Mouse (Mus musculus): ENCODE data around the gene Hpgds. TPM values are rescaled to one million over a fixed set of nuclear protein-coding genes. Genes with fewer than 3 reads are reported as not detected.
A peak's percentile ranks its signal among the peaks of the same experiment; 100 is the strongest.

The Hpgds gene
- polyA plus RNA-seq, 1 experiment from 2014 or later, result 4.3 TPM

DNA sequence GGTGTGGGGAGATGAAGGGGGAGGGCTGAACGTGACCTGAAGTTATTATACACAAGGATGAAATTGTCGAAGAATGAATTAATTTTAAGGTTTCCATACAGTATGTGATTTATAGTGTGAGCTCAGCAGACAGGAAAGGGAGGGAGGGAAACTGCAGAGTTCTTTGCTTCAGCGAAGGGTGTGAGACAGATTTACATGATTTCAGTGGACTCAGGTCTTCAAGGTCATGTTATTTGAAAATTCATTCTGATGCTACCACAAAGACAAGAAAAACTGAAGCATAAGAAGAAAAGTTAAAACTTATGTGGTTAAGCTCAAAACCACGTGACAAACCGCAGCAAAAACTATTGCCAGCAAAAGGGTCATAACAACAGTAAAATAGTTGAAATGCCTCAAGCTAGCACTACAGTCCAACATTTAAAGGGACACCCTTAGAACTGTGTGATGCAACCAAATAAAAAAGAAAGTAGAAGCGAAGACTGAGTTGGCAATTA is 3.9 kb downstream of the Hpgds start:
- no peak; the same call in 1 of the 2 replicates for ATAC-seq (ENCODE audit: low read depth)
- 59% methylated on average over 6 of the region's 6 CpGs for WGBS
- no peak overlapping the region for H3K4me2 ChIP-seq (ENCODE audit: low read depth, low read length)
- H3K27me3 ChIP-seq (ENCODE audit: control insufficient read depth, insufficient read depth, low read length), result no peaks in the 10 kb centered on the region
- 0 out of 2 replicates have a peak, but pooled peaks cover 2% of the 10 kb centered on the region for H3K4me1 ChIP-seq (ENCODE audit: control insufficient read depth, insufficient read depth, low read length)
- H3K4me3 ChIP-seq (ENCODE audit: low read depth, low read length), result no peak overlapping the region
- H3K36me3 ChIP-seq (ENCODE audit: control insufficient read depth, insufficient read depth, low read length), result no peaks in the 10 kb centered on the region
- H3K9ac ChIP-seq (replicated peaks; ENCODE audit: low read depth, low read length), result no peak overlapping the region
- no peak overlapping the region for H3K27ac ChIP-seq (ENCODE audit: low read depth, low read length)
- H3K9me3 ChIP-seq (ENCODE audit: control insufficient read depth, low read length), result no peaks in the 10 kb centered on the region

DNA sequence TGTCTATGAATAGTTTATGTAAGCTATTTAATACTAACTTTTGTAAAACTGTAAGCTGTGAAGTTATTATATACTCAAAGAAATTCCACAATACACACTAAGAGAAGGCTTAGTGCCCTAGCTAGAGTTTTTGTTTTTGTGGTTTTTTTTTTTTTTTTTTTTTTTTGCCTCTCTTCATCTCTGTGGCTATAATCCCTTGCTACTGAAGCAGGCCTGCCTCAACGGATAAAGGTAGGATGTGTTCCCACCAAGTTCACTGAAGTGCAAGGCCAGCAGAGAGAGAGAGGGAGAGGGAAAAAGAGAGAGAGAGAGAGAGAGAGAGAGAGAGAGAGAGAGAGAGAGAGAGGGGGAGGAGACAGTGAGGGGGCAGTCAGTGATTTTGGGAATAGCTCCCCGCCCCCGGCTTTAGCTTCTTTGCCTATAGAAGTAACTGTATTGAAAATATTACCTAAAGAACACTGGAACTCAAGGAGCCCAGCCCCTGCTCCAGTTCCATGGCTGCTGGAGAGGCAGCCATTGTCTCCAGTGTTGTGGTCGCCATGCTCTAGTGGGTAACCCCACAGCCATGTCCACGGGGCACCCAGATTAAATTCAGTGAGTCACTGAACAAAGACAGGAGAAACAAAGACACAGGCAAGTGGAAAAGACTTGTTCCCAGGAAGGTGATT is 4.5 kb downstream of the Hpgds start:
- Histone ChIP-seq H3K9me3 (ENCODE audit: control insufficient read depth, low read length) (no peaks in the 10 kb centered on the region), H3K4me3 (ENCODE audit: low read depth, low read length) (no peak overlapping the region), H3K4me1 (ENCODE audit: control insufficient read depth, insufficient read depth, low read length) (0 out of 2 replicates have a peak, but pooled peaks cover 2% of the 10 kb centered on the region), H3K9ac (replicated peaks; ENCODE audit: low read depth, low read length) (no peak overlapping the region), H3K27me3 (ENCODE audit: control insufficient read depth, insufficient read depth, low read length) (no peaks in the 10 kb centered on the region), H3K36me3 (ENCODE audit: control insufficient read depth, insufficient read depth, low read length) (no peaks in the 10 kb centered on the region), H3K27ac (ENCODE audit: low read depth, low read length) (no peak overlapping the region), H3K4me2 (ENCODE audit: low read depth, low read length) (no peak overlapping the region)
- WGBS, result 48% methylated on average over 5 of the region's 5 CpGs
- ATAC-seq (ENCODE audit: low read depth), result no peak; the same call in 1 of the 2 replicates

DNA sequence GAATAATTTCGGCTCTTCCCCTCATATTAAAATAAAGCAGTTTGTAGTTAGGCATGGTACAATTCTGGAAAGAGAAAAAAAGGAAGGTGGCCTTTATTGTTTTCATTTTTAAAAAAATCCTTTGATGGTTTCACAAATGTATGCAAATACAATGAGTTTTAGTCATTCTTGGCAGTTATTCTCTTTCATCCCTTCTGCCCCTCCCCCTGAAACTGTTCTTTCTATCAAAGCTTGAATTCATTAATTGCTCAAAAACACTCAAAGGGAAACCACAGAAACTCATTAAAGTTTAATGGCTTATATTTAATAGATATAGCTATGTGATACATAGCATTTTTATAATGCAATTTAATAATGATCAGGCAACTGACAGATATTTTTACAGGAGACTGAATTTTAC is 6.5 kb downstream of the Hpgds start:
- no peak overlapping the region for H3K4me2 ChIP-seq (ENCODE audit: low read depth, low read length)
- H3K9ac ChIP-seq (replicated peaks; ENCODE audit: low read depth, low read length), result no peak overlapping the region
- no peak for ATAC-seq (ENCODE audit: low read depth)
- H3K9me3 ChIP-seq (ENCODE audit: control insufficient read depth, low read length), result no peaks in the 10 kb centered on the region
- no peaks in the 10 kb centered on the region for H3K4me1 ChIP-seq (ENCODE audit: control insufficient read depth, insufficient read depth, low read length)
- WGBS, result 94% methylated on average over 1 of the region's 1 CpGs
- no peak overlapping the region for H3K4me3 ChIP-seq (ENCODE audit: low read depth, low read length)
- no peaks in the 10 kb centered on the region for H3K36me3 ChIP-seq (ENCODE audit: control insufficient read depth, insufficient read depth, low read length)
- no peak overlapping the region for H3K27ac ChIP-seq (ENCODE audit: low read depth, low read length)
- no peaks in the 10 kb centered on the region for H3K27me3 ChIP-seq (ENCODE audit: control insufficient read depth, insufficient read depth, low read length)

DNA sequence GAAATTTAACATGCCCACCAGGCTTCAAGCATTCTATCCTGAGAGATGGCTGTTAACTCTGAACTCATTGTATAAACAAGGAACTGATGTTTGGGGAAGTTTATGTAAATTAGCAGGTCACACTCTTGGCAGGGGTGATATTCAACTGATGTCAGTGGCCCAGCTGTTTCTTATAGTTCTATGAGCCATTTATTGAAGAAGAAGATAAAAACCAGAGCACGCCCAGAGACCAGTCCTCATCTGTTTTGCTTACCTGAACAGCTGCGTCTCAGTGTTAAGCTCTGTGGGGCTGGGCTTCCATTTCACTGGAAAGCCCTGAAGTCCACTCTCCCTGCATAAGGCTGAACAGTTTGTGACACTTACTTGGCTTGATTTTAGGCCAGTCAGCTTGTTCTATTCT is 6.9 kb downstream of the Hpgds start:
- no peak for ATAC-seq (ENCODE audit: low read depth)
- Histone ChIP-seq H3K4me1 (ENCODE audit: control insufficient read depth, insufficient read depth, low read length) (no peaks in the 10 kb centered on the region), H3K9ac (replicated peaks; ENCODE audit: low read depth, low read length) (no peak overlapping the region), H3K4me3 (ENCODE audit: low read depth, low read length) (no peak overlapping the region), H3K27me3 (ENCODE audit: control insufficient read depth, insufficient read depth, low read length) (no peaks in the 10 kb centered on the region), H3K4me2 (ENCODE audit: low read depth, low read length) (no peak overlapping the region), H3K36me3 (ENCODE audit: control insufficient read depth, insufficient read depth, low read length) (no peaks in the 10 kb centered on the region), H3K9me3 (ENCODE audit: control insufficient read depth, low read length) (no peaks in the 10 kb centered on the region), H3K27ac (ENCODE audit: low read depth, low read length) (no peak overlapping the region)
- WGBS, result 47% methylated on average over 2 of the region's 2 CpGs

- no peak overlapping the region for H3K4me2 ChIP-seq (ENCODE audit: low read depth, low read length)
- peak; percentile 49; the same call in 1 of the 2 replicates for ATAC-seq (ENCODE audit: low read depth)
- H3K27ac ChIP-seq (ENCODE audit: low read depth, low read length), result no peak overlapping the region
- H3K9me3 ChIP-seq (ENCODE audit: control insufficient read depth, low read length), result no peaks in the 10 kb centered on the region
- H3K4me1 ChIP-seq (ENCODE audit: control insufficient read depth, insufficient read depth, low read length), result no peaks in the 10 kb centered on the region
- no peak overlapping the region for H3K9ac ChIP-seq (replicated peaks; ENCODE audit: low read depth, low read length)
- 49% methylated on average over 6 of the region's 6 CpGs for WGBS
- H3K4me3 ChIP-seq (ENCODE audit: low read depth, low read length), result no peak overlapping the region
- no peaks in the 10 kb centered on the region for H3K36me3 ChIP-seq (ENCODE audit: control insufficient read depth, insufficient read depth, low read length)
- H3K27me3 ChIP-seq (ENCODE audit: control insufficient read depth, insufficient read depth, low read length), result no peaks in the 10 kb centered on the region
These were observed 12.3 kb downstream of the Hpgds start for GRCm38 (mm10) chr6:65132376-65132775.

DNA sequence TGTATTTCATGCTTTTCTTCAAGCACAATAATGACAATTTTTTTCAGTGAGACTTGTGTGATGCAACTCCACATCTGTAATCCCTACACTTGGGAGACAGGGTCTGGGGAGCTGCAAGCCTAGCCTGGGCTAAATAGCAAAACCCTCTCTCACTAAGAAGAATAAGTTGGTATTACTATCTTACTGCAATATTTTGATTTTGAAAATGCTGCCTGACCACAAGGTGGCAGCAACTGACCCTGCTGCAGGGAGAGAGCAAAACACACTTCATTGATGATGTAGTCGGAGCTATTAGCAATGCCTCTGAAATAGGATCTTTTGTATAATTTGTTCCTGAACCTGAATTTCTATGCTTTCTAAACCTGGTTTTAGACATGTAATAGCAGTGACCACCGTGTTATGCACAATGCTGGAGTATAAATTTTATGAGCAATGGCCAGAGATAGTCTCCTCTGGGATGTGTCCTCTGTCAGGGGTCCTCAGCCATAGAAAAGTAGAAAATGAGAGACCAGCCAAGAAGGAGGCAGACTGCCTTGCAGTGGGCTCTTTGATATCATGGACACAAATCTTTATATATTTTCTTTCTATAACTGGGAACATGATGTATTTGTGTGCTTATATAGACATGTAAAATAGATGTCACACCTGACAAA is 18.5 kb downstream of the Hpgds start:
- Histone ChIP-seq H3K9me3 (ENCODE audit: control insufficient read depth, low read length) (no peaks in the 10 kb centered on the region), H3K27me3 (ENCODE audit: control insufficient read depth, insufficient read depth, low read length) (no peaks in the 10 kb centered on the region), H3K4me1 (ENCODE audit: control insufficient read depth, insufficient read depth, low read length) (no peaks in the 10 kb centered on the region), H3K9ac (replicated peaks; ENCODE audit: low read depth, low read length) (no peak overlapping the region), H3K36me3 (ENCODE audit: control insufficient read depth, insufficient read depth, low read length) (no peaks in the 10 kb centered on the region), H3K4me2 (ENCODE audit: low read depth, low read length) (no peak overlapping the region), H3K4me3 (ENCODE audit: low read depth, low read length) (no peak overlapping the region), H3K27ac (ENCODE audit: low read depth, low read length) (no peak overlapping the region)
- ATAC-seq (ENCODE audit: low read depth), result peak; percentile 63
- 13% methylated on average over 2 of the region's 2 CpGs for WGBS

DNA sequence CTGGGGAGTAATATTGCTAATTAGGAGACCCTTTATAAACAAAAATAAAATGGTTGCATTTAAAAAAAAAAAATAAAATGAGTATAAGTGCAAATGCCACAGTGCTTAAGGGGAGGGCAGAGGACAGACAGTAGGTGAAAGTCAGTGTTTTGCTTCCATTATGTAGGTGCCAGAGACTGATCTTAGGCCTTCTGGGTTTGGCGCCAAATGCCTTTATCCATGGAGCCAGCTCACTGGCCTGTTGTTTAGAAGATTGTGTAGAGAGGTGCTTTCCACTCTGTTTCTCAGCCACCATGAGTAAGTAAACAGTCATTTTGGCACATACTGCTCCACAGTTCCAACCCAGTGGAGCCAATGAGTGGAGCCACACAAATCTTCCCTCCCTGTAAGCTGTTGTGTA is 27.2 kb downstream of the Hpgds start:
- peaks cover 8% of the 10 kb centered on the region; the same call in 1 of the 2 replicates for H3K36me3 ChIP-seq (ENCODE audit: control insufficient read depth, insufficient read depth, low read length)
- H3K4me2 ChIP-seq (ENCODE audit: low read depth, low read length), result no peak overlapping the region
- no peaks in the 10 kb centered on the region for H3K27me3 ChIP-seq (ENCODE audit: control insufficient read depth, insufficient read depth, low read length)
- H3K9me3 ChIP-seq (ENCODE audit: control insufficient read depth, low read length), result no peaks in the 10 kb centered on the region
- H3K4me3 ChIP-seq (ENCODE audit: low read depth, low read length), result no peak overlapping the region
- H3K9ac ChIP-seq (replicated peaks; ENCODE audit: low read depth, low read length), result no peak overlapping the region
- H3K4me1 ChIP-seq (ENCODE audit: control insufficient read depth, insufficient read depth, low read length), result no peaks in the 10 kb centered on the region
- 100% methylated on average over 1 of the region's 1 CpGs for whole genome bisulfite sequencing
- ATAC-seq (ENCODE audit: low read depth), result peak; percentile 41; the same call in 1 of the 2 replicates
- no peak overlapping the region for H3K27ac ChIP-seq (ENCODE audit: low read depth, low read length)

DNA sequence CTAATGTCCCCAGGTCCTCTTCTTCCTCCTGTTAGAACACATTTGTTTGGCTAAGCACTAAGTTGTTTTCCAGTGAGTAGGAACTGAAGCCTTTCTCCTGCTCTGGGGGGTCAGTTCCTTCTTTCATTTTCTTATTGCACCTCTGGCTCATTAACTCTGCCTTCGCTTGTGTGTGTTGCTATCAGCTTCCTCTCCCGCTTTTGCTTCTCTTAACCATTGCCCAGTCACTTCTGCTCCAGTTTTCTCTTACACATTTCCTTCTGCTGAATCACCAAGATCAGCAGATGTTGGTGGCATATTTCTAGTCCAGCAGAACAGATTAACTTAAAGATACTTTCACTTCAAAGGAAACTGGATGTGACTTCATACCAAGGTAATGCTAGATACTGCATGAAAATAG is 29.8 kb downstream of the Hpgds start:
- H3K9me3 ChIP-seq (ENCODE audit: control insufficient read depth, low read length), result no peaks in the 10 kb centered on the region
- no peak overlapping the region for H3K27ac ChIP-seq (ENCODE audit: low read depth, low read length)
- no peak overlapping the region for H3K4me2 ChIP-seq (ENCODE audit: low read depth, low read length)
- H3K36me3 ChIP-seq (ENCODE audit: control insufficient read depth, insufficient read depth, low read length), result peaks cover 11% of the 10 kb centered on the region; the same call in 1 of the 2 replicates
- WGBS, result 98% methylated on average over 2 of the region's 2 CpGs
- H3K4me3 ChIP-seq (ENCODE audit: low read depth, low read length), result no peak overlapping the region
- ATAC-seq (ENCODE audit: low read depth), result no peak
- no peak overlapping the region for H3K9ac ChIP-seq (replicated peaks; ENCODE audit: low read depth, low read length)
- no peaks in the 10 kb centered on the region for H3K27me3 ChIP-seq (ENCODE audit: control insufficient read depth, insufficient read depth, low read length)
- no peaks in the 10 kb centered on the region for H3K4me1 ChIP-seq (ENCODE audit: control insufficient read depth, insufficient read depth, low read length)

DNA sequence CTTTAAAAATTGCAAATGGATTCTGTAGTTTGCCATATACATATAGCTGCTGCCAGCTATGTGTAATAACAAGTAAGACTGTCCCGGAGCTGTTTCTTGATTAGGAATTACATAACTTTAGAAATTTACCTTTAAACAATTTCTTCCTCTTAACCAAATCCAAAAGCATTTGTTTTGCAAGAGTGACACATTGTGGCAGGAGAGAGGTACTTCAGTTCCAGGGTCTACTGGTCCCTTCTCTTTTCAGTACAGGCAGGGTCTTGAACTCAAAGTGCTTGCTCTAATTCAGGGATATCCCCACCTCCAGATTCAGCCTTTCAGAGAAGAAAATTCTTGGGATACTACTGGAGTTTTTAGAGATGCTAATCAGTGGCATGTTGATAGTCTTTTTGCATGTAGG is 65.6 kb downstream of the Hpgds start:
- H3K4me3 ChIP-seq (ENCODE audit: low read depth, low read length), result no peak overlapping the region
- peaks cover 25% of the 10 kb centered on the region for H3K36me3 ChIP-seq (ENCODE audit: control insufficient read depth, insufficient read depth, low read length)
- no peak for ATAC-seq (ENCODE audit: low read depth)
- 94% methylated on average over 1 of the region's 1 CpGs for WGBS
- no peaks in the 10 kb centered on the region for H3K4me1 ChIP-seq (ENCODE audit: control insufficient read depth, insufficient read depth, low read length)
- no peak overlapping the region for H3K9ac ChIP-seq (replicated peaks; ENCODE audit: low read depth, low read length)
- H3K27me3 ChIP-seq (ENCODE audit: control insufficient read depth, insufficient read depth, low read length), result no peaks in the 10 kb centered on the region
- H3K27ac ChIP-seq (ENCODE audit: low read depth, low read length), result no peak overlapping the region
- H3K9me3 ChIP-seq (ENCODE audit: control insufficient read depth, low read length), result no peaks in the 10 kb centered on the region
- no peak overlapping the region for H3K4me2 ChIP-seq (ENCODE audit: low read depth, low read length)
